Mouse (Mus musculus) CH12F3 (cell line): ENCODE measurements around the gene Col8a2.

Experiments used
- in situ Hi-C: fragments of 300-500 bp; cut with MboI; formaldehyde crosslinking; loops from 2 replicates; pipeline ENCODE4 v1.14.3; 2020; ENCODE audit warnings: low sequenced_read_pairs

Gene Col8a2

DNA sequence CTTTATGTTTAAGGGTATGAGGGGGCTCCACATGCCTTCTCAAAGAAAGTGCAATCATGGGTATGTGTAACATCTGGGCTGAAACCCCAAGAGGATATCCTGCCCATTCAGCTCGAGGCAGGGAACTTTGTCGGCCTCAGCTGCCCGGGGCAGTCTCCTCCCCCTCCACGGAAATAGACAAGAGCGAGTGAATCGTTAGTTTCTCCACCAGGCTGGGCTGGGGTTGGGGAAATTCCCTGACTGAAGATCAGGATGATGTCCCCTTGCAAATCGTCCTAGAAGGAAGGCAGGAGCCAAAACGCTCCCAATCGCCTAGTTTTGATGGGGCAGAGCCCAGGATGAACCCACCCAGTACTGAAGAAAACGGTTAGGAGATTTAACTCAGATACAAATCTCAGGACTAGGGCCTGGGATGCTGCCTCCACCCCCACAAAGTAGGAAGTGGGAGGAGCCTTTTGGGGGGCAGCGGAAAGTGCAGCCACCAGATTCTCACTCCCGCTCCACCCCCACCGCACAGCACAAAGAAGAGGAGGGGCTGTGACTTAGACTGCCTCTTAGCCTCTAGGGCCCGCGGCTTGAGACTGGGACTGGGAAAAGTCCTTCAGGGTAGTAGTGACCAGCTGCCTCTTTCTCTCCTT lies 27.0 kb upstream of the Col8a2 start:
- in situ Hi-C loops, result loop anchor here (5.0 kb wide), 1 partner anchor 32 kb away; no protein-coding TSS in a partner anchor

DNA sequence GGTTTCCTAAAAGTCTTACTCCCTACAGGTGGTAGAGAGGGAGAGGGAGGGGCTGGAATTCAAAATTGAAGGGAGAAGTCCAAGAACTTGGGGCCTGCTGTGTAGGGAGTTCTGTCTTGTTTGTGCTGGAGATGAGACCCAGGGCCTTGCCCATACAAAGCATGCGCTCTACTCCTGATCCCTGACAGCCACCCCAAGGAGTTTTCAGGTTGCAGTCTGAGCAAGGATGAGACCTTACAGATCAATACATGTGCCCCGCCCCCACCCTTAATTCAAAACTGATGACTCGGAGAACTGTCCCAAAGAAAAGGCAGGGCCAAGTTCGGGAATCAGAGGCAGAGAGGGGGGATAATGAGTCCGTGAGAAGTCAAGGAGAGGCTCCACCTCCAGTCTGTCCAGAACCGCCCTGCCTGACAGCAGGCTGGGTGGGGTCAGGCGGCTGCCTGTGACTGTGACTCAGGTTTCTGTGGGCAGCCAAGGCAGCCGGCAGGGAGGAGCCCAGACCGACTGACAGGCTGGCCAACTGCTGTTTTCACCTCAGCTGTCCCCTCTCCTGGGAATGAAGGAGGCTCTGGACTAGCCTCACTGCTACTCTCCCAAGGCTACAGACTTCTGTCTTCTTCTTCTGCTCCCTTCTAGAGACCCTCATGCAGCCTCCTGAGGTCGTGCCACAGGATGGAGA lies 25.9 kb upstream of the Col8a2 start:
- in situ Hi-C loops, result loop anchor here (5.0 kb wide), 1 partner anchor 33 kb away; no protein-coding TSS in a partner anchor

DNA sequence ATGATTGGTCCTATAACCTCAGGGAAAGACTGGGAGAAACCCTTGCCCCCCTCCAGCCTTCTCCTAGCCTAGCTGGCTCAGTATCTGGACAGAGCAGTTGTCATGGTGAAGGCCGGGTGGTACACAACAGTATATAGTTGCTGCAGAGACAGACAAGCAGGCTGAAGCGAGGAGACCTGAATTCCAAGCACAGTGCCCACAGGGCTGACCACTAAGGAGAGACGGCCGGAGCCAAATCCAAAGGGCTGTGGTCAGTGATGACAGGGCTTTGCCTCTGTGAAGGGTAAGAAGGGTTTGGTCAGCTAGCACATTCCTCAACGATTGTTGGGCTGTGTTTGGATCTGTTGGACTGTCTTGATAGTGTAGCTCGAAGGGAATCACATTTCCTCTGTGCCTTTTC lies 25.3 kb upstream of the Col8a2 start:
- in situ Hi-C loops, result loop anchor here (5.0 kb wide), 1 partner anchor 34 kb away; no protein-coding TSS in a partner anchor

DNA sequence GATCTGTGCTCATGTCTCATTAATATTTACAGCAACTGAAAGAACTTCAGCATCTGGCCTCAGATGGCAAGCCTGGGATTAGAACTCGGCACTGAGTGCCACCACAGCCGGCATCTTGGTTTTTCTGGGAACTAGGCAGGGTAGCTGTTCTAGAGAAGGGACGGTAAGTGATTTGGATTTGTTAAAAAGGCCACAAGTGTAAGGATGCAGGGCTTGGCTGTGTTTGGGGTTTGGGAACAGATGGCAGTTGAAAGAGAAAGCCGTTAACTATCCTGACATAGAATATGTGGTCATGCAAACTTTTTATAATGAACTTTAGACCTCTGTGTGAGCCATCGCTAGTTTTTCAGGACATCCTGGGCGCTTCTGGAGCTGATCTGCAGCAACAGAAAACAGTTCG lies 24.9 kb upstream of the Col8a2 start:
- in situ Hi-C loops, result loop anchor here (5.0 kb wide), 1 partner anchor 34 kb away; no protein-coding TSS in a partner anchor

DNA sequence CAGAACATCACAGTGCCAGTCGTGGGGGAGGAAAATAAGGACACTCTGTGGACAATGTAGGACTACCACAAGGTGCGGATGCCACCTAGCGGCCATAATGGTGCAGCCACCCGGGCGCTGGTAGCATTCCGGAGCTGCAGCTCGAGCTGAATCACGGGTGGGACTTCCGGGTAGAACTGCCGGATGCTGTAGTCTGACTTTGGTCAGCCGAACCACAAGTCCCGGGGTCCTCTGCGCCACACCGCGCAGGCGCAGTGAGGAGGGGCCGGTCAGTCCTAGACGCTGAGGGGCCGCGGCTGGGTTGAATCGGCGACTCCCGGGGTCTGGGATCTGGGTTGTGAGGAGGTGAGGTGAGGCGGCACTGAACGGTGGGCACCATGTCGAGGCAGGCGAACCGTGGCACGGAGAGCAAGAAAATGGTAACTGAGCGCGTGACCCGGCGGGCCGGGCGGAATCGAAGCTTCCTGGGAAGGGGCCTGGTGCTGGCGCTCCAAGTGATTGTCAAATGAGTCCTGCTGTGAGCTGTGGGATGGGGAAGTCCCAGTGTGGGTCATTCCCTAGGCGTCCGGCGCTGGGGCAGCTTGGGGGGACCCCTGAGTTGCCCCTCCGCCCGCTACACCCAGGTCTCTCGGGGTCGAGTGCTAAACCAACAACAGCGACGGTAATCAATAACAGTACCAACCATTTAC lies 24.3 kb upstream of the Col8a2 start, which contains the start of gene Trappc3:
TSS of gene Trappc3 (plus strand) at position 207 of the 689 bp plus-strand sequence.
- in situ Hi-C loops, result loop anchor here (5.0 kb wide), 1 partner anchor 35 kb away; no protein-coding TSS in a partner anchor

DNA sequence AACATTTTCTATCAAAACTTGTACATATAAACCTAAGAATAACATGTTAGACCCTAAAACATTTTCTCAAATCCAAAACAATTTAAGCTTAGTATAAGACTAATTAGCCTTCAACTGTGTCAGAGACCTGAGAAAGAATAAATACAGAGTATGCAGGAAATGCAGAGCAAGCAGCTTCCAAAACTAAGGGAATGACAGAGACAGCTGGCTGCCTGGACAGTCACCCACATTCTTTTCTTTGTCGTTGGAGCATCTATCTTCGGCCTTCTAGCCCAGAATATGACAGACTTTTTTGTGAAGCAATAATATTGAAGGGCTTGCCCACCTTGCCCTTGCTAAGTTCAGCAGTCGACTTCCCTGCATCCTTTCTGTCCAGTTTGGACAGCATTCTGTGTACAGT lies 17.3 kb upstream of the Col8a2 start:
- in situ Hi-C loops, result no loop called here

DNA sequence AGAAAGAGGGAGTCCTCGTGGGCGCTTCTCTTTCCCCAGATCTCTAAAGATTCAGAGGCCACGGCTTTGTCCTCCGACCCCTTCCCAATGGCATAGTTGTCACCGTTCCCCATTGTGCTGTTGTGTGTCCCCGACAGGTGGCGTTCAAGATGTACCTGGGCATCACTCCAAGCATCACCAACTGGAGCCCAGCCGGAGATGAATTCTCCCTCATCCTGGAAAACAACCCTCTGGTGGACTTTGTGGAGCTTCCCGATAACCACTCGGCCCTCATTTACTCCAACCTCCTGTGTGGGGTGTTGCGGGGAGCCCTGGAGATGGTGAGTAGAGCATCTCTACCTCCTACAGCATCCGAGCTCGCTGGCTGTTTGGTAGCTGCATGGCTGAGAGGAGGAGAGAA lies 12.8 kb upstream of the Col8a2 start:
- in situ Hi-C loops, result no loop called here

DNA sequence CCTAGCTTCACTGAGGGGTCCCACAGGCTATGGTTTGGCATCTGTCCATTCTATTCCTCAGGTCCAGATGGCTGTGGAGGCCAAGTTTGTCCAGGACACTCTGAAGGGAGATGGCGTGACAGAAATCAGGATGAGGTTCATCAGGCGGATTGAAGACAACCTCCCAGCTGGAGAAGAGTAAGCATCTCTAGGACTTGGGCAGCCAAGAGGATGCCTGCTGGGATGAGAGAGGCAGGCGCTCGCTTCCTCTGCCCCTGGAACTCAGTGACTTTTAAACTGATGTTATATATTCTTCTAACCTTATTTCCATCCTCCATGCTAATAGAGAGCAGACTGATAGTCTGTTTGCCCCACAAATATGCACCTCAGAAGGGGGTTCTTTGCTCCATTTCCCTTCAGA lies 11.5 kb upstream of the Col8a2 start:
- in situ Hi-C loops, result no loop called here

DNA sequence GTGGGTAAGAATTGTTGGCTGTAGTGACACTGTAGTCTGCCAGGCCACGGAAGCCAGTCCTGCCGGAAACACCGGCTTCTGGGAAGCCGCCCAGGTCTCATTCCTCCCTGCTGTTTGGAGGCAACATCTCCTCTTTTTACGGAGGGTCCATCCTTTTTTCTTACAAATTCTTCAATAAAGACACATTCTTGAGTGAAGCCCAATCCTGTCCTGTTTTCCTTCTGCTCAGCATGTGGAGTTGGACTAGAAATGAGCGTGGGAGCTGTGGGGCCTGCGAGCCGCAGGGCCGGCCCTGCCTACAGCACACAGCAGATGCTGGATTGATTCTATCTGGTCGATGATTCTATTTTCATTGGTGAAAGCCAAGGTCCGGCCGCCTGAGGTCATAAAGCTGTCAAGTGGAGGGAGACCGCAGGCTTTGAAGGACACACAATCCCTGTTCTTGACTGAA lies 10.9 kb upstream of the Col8a2 start:
- in situ Hi-C loops, result no loop called here

DNA sequence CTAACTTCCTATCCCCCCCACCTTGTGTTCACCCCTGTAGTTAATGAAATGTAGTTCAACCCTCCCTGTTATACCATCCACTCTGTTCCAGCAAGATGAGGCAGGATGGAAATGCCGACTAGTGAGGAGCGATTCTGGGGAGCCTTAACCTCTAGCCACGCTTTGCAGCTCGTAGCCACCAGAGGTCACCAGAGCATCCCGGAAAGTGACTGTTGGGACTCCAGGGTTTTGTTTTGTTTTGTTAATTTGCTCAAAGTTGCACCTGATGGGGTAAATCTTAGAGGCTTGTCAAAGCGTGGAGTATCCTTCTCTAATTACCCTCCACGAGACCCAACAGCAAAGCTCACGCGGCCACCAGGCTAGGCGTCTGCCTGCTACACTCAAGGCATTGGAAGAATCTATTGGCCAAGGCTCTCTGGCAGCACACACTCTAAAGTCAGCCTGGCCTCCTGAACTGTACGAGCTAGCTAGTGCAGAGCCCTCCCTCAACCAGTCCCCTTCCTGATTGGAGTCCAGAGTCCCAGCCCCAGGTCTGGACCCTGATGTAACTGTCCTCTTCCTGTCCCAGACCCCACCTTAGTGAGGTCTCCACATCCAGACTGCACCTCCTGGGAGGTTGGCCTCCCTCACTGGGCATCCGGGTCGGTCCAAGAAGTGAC lies 8.6 kb upstream of the Col8a2 start:
- in situ Hi-C loops, result no loop called here

DNA sequence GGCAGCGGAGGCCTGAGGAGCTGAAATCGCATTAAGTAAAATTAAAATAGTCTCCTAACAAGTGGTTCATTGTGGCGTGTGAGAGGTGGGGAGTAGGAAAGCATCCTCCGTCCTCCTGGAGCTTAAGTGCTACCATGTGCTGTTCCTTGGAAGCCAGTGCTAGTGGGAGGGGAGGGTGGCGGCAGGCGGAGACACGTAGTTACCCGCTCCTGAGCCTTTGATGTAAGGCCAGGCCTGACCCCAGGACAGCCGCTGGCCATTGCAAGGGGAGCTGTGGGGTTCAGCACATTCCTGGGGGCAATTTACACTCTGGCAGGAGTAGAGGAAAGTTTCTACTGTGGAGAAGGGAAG lies 8.1 kb upstream of the Col8a2 start:
- in situ Hi-C loops, result no loop called here

DNA sequence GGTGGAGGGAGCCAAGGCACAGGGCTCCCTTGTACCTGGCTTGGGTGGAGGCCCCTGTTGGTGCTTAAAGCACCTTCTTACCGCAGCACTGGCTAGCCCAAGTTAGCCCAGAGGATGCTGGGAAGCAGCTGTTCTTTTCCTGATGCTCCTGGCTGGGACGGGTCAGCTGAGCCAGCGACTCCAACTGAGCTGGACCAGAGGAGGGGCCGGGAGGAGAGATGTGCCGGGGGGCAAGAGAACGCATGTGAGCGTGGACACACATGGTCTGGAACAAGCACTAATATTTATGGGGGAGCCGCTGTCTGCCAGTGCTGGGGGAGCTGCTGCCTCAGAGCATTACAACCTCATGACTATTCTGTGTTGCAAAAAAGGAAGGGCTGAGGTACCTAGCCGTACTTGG lies 7.6 kb upstream of the Col8a2 start:
- in situ Hi-C loops, result no loop called here

DNA sequence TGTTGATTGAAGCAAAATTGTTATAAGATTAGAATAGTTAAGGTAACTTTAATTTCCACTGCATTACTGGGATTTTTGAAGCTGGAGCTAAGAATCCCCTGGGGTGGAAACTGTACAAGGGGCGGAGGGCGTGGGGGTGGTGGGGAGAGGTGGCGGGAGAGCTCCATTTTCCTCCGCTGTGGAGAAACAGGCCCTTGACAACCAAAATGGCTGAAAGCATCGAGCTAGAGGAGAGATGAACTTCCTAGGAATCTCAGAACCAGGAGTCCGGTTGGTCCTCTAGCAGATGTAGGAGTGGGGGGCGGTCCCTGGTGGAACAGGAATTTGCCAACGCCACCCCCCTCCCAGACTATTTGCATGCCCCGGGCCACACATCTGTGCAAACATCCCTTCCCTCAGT lies 4.9 kb upstream of the Col8a2 start:
- in situ Hi-C loops, result no loop called here

DNA sequence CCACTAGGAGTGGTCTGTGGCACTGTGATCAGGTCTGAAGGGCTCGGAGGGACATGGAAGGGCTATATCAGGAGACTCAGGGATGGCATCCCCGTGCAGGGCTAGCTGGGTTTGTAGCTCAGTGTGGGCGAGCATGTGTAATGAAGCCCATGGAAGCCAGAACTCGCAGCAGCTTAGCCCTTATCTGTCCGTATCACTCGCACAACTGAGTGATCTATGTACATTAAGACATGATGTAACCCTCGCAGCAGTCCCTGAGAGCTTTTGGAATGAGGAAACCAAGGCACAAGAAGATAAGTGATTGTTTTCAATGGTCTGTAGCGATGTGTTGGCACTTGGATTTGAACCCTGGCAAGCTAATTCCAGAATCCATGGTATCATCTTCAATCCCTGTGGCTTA lies 3.0 kb upstream of the Col8a2 start:
- in situ Hi-C loops, result no loop called here

DNA sequence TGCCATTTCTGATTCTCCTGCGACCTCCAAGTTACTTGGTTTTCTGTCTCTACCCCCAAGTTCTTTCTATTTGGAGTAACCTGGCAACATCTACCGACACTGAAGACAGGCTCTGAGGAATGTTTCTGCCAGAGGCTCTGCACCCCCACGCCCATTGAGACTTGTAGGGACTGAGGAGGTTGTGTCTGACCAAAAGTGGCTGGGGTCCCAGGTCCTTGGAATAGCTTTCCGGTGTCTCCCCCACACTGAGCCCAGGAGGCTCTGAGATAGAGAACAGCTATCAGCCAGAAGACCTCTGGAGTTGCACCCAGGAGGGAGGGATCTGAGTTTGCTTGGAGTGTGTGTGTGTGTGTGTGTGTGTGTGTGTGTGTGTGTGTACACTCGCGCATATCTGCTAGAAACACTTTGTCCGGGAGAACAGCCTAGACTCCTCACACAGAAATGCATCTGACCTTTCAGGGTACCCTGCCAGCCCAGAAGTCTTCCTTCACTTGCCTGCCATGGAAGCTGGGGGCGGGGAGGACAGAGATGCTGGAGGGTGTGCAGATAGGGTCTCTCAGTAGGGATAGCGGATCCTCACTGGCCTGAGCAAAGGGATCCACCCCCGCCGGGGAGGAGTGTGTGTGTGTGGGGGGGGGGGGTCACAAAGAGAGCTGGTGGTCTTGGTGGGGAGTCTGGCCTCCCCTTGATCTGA lies 856 bp downstream of the Col8a2 start:
- in situ Hi-C loops, result no loop called here

DNA sequence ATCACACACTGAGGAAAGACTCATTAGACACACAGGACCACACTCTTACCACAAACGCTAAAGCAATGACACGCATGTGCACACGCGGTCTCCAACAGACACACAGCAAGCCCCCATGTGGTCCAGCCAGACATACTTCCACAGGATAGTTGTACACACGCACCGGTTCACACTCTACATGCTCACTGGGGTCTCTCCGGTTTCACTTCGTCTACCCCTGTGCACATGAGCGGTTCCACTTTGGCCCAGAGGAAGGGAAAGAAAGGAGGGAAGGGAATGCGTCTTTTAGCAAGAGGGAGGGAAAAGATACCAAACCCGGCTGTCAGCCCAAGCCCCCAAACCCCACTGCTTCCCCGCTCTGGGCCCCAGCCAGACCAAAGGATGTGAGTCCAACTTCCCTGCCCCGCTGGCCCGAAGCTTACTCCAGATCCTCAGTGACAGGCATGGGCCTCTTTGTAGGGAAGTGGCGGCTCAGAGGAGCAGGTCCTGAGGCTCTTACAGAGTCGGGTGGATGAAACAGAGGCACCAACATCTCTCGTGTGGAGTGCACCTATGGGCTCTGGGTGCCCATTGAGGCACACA lies 1.6 kb downstream of the Col8a2 start:
- in situ Hi-C loops, result no loop called here

DNA sequence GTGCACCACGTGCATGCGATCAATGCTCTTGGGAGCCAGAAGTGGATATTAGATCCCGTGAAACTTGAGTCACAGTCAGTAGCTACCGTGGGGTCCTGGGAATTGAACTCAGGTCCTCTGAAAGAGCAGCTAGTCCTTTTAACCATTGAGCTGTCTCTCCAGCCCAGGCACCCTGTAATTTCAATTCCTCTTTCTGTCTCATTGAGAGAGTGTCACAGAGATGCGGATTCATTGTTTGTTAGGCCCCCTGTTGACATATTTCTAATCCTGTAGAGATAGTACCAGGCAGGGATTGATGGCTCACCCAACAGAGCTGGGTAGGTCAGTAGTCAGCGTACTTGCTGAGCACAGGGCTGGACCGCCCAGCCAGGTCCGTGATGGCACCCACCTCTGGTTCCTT lies 3.7 kb downstream of the Col8a2 start:
- in situ Hi-C loops, result no loop called here

DNA sequence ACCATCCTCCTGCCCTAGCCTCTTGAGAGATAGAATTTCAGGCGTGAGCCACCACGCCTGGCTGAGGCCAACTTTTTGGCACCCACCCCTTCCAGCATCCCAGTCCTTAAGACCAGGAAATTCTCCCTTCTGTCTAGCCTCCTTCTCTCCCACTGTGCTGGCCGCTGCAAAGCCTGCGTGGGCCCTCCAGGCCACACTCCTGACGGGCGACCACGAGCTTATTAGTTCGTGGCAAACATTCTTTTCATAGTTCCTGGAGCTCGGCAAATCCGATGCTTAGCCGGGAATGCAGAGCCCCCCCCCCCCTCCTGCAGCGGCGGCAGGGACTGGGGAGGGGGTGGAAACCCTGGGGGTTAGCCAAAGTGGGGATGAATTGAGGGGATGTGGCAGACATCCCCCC lies 4.6 kb downstream of the Col8a2 start:
- in situ Hi-C loops, result no loop called here

DNA sequence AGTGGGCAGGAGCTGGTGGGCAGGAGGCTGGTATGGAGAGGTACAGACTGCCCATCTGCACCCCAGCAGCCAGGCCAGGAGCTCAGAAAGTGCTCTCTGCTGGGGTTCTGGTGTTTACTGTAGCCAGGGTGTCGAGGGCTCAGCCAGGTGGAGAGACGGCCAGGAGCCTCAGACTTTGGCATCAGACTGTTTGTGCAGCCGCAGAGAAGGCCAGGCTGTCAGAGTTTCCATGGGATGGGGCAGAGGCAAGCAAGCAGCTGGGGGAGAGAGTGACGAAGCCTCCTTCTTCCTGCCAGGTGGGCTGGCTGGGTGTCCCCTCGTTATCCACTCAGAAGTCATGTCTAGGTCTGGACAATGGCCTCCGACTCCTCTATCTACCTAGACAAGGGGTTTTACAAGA lies 8.6 kb downstream of the Col8a2 start:
- in situ Hi-C loops, result no loop called here

DNA sequence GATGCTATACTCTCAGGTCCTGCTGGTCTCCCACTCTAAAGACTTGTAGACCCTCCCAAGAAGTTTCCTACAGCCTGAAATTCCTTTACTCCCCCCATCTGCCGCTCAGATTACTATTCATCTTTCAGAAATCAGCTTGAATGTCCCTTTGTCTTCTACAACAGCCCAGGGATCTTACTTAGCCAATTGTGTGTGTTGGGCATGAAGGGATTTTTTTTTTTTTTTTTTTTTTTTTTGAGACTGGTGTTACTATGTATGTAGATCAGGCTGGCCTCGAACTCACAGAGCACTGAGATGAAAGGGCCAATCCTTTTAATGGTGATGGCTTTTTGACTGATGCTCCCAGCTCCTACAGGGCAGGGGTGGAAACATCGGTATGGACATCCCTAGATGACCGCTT lies 9.3 kb downstream of the Col8a2 start:
- in situ Hi-C loops, result no loop called here
